Mouse (Mus musculus): Measurements from ENCODE around the gene Rb1. TPM values are rescaled to one million over a fixed set of nuclear protein-coding genes. Genes with fewer than 3 reads are reported as not detected.

Rb1 gene
- polyA plus RNA-seq, 1 experiment from 2014 or later, result 17.7 TPM

GRCm38 (mm10) chr14:73175814-73176213 is 149.8 kb downstream of the Rb1 start:
- Histone ChIP-seq H3K27ac (replicated peaks in 1 of 2; ENCODE audit: control insufficient read depth in 1 of 2, insufficient read depth in 1 of 2, low read depth in 2 of 2, low read length in 2 of 2) (no peak overlapping the region), H3K9ac (ENCODE audit: low read length) (no peak overlapping the region), H3K4me3 (ENCODE audit: control insufficient read depth in 1 of 2, insufficient read depth in 1 of 2, low read depth in 1 of 2, low read length in 2 of 2) (no peak overlapping the region), H3K27me3 (ENCODE audit: control insufficient read depth, insufficient read depth, low read length) (no peaks in the 10 kb centered on the region), H3K9me3 (ENCODE audit: control insufficient read depth, low read length) (no peaks in the 10 kb centered on the region), H3K36me3 (ENCODE audit: control insufficient read depth, insufficient read depth, low read length) (peaks cover 72% of the 10 kb centered on the region), H3K4me1 (ENCODE audit: control insufficient read depth in 2 of 2, insufficient read depth in 2 of 2, low read length in 2 of 2) (peaks cover 7 to 25% of the 10 kb centered on the region in 2 experiments), H3K4me2 (ENCODE audit: low read length) (no peak overlapping the region)
- ATAC-seq (ENCODE audit: insufficient number of reproducible peaks, insufficient read depth, low FRiP score, low read depth), result no peak
- 73% methylated on average over 6 of the region's 6 CpGs for WGBS

DNA sequence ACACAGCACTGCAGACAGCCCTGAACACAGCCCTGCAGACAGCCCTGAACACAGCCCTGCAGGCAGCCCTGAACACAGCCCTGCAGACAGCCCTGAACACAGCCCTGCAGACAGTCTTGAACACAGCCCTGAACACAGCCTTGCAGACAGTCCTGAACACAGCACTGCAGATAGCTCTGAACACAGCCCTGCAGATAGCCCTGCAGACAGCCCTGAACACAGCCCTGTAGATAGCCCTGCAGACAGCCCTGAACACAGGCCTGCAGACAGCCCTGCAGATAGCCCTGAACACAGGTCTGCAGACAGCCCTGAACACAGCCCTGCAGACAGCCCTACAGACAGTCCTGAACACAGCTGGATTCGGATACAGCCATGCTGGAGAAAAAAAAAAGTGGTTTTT is 150.6 kb downstream of the Rb1 start:
- H3K4me2 ChIP-seq (ENCODE audit: low read length), result no peak overlapping the region
- peaks cover 6 to 18% of the 10 kb centered on the region in 2 experiments for H3K4me1 ChIP-seq (ENCODE audit: control insufficient read depth in 2 of 2, insufficient read depth in 2 of 2, low read length in 2 of 2)
- H3K9me3 ChIP-seq (ENCODE audit: control insufficient read depth, low read length), result no peaks in the 10 kb centered on the region
- H3K4me3 ChIP-seq (ENCODE audit: control insufficient read depth in 1 of 2, insufficient read depth in 1 of 2, low read depth in 1 of 2, low read length in 2 of 2), result no peak overlapping the region
- H3K27me3 ChIP-seq (ENCODE audit: control insufficient read depth, insufficient read depth, low read length), result no peaks in the 10 kb centered on the region
- WGBS, result 88% methylated on average over 1 of the region's 1 CpGs
- 0 out of 4 replicates have a peak overlapping the region, but pooled peaks of 1 of the 2 experiments have one; percentile 29 for H3K27ac ChIP-seq (replicated peaks in 1 of 2; ENCODE audit: control insufficient read depth in 1 of 2, insufficient read depth in 1 of 2, low read depth in 2 of 2, low read length in 2 of 2)
- no peak for ATAC-seq (ENCODE audit: insufficient number of reproducible peaks, insufficient read depth, low FRiP score, low read depth)
- H3K36me3 ChIP-seq (ENCODE audit: control insufficient read depth, insufficient read depth, low read length), result peaks cover 71% of the 10 kb centered on the region
- H3K9ac ChIP-seq (ENCODE audit: low read length), result no peak overlapping the region

GRCm38 (mm10) chr14:73174091-73174995 is 151.3 kb downstream of the Rb1 start:
- H3K4me1 ChIP-seq (ENCODE audit: control insufficient read depth in 2 of 2, insufficient read depth in 2 of 2, low read length in 2 of 2), result peaks cover 6 to 14% of the 10 kb centered on the region in 2 experiments
- H3K36me3 ChIP-seq (ENCODE audit: control insufficient read depth, insufficient read depth, low read length), result peaks cover 65% of the 10 kb centered on the region
- H3K27ac ChIP-seq (replicated peaks in 1 of 2; ENCODE audit: control insufficient read depth in 1 of 2, insufficient read depth in 1 of 2, low read depth in 2 of 2, low read length in 2 of 2), result peak overlapping the region in 1 of 2 experiments; percentile 29; a peak in 1 of 4 replicates
- WGBS, result 54% methylated on average over 7 of the region's 7 CpGs
- ATAC-seq (ENCODE audit: insufficient number of reproducible peaks, insufficient read depth, low FRiP score, low read depth), result no peak
- H3K4me2 ChIP-seq (ENCODE audit: low read length), result no peak overlapping the region
- H3K27me3 ChIP-seq (ENCODE audit: control insufficient read depth, insufficient read depth, low read length), result no peaks in the 10 kb centered on the region
- no peak overlapping the region for H3K4me3 ChIP-seq (ENCODE audit: control insufficient read depth in 1 of 2, insufficient read depth in 1 of 2, low read depth in 1 of 2, low read length in 2 of 2)
- H3K9ac ChIP-seq (ENCODE audit: low read length), result no peak overlapping the region
- no peaks in the 10 kb centered on the region for H3K9me3 ChIP-seq (ENCODE audit: control insufficient read depth, low read length)

- H3K27me3 ChIP-seq (ENCODE audit: control insufficient read depth, insufficient read depth, low read length), result no peaks in the 10 kb centered on the region
- WGBS, result 79% methylated on average over 11 of the region's 11 CpGs
- peaks cover 6 to 14% of the 10 kb centered on the region in 2 experiments for H3K4me1 ChIP-seq (ENCODE audit: control insufficient read depth in 2 of 2, insufficient read depth in 2 of 2, low read length in 2 of 2)
- H3K27ac ChIP-seq (replicated peaks in 1 of 2; ENCODE audit: control insufficient read depth in 1 of 2, insufficient read depth in 1 of 2, low read depth in 2 of 2, low read length in 2 of 2), result 0 out of 4 replicates have a peak overlapping the region, but pooled peaks of 1 of the 2 experiments have one; percentile 20
- peaks cover 62% of the 10 kb centered on the region for H3K36me3 ChIP-seq (ENCODE audit: control insufficient read depth, insufficient read depth, low read length)
- no peaks in the 10 kb centered on the region for H3K9me3 ChIP-seq (ENCODE audit: control insufficient read depth, low read length)
- H3K4me2 ChIP-seq (ENCODE audit: low read length), result no peak overlapping the region
- H3K4me3 ChIP-seq (ENCODE audit: control insufficient read depth in 1 of 2, insufficient read depth in 1 of 2, low read depth in 1 of 2, low read length in 2 of 2), result no peak overlapping the region
- H3K9ac ChIP-seq (ENCODE audit: low read length), result no peak overlapping the region
- no peak for ATAC-seq (ENCODE audit: insufficient number of reproducible peaks, insufficient read depth, low FRiP score, low read depth)
Observed at GRCm38 (mm10) chr14:73173662-73174061, 152.0 kb downstream of the Rb1 start.

GRCm38 (mm10) chr14:73172196-73173011 is 153.2 kb downstream of the Rb1 start:
- Histone ChIP-seq H3K4me2 (ENCODE audit: low read length) (no peak overlapping the region), H3K4me1 (ENCODE audit: control insufficient read depth in 2 of 2, insufficient read depth in 2 of 2, low read length in 2 of 2) (peaks cover 6 to 14% of the 10 kb centered on the region in 2 experiments), H3K27me3 (ENCODE audit: control insufficient read depth, insufficient read depth, low read length) (no peaks in the 10 kb centered on the region), H3K36me3 (ENCODE audit: control insufficient read depth, insufficient read depth, low read length) (peaks cover 62% of the 10 kb centered on the region), H3K9me3 (ENCODE audit: control insufficient read depth, low read length) (no peaks in the 10 kb centered on the region), H3K4me3 (ENCODE audit: control insufficient read depth in 1 of 2, insufficient read depth in 1 of 2, low read depth in 1 of 2, low read length in 2 of 2) (no peak overlapping the region), H3K27ac (replicated peaks in 1 of 2; ENCODE audit: control insufficient read depth in 1 of 2, insufficient read depth in 1 of 2, low read depth in 2 of 2, low read length in 2 of 2) (no peak overlapping the region), H3K9ac (ENCODE audit: low read length) (no peak overlapping the region)
- 84% methylated on average over 12 of the region's 12 CpGs for WGBS
- no peak for ATAC-seq (ENCODE audit: insufficient number of reproducible peaks, insufficient read depth, low FRiP score, low read depth)

DNA sequence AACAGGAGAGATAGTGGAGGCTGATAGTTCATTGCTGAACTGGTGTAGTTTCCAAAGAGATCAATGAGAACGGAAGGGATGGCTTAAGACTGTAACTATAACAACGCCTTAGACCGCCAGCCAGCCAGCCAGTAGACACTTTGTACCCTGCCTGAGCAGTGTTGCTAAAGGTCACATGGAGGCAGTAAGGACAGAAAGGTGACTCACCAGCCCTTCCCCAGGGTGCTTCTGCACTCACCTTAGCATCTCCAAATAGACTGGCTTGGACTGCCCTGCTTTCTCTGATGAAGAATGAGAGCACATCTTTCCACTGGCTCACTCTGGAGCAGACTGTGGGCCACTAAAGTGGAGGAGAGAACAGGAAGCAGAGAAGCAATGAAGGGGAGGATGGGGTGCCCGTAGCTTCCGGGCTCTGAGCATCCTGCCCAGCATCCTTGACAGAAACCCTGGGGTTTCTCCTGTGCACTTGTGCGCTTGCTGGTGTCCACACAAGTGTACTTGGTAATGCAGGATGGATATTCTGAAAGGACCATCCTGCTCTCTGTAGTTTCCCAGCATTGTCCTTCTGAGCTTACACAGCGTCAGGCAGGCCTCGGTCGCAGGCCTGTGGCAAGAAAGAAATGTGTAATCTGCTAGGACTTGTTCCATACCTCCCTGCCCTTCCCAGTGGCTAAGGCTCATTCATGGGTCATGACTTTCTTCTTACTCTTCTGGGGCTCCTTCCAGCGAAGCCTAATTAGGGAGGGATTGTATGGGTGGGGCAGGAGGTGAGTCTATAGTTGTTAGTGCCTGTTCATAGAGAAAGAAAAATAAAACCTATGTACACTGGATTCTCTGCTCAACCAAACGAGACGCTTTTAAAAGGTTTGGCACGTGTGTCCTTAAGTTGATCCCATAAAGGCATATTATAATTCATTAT is 155.4 kb downstream of the Rb1 start:
- Histone ChIP-seq H3K9me3 (ENCODE audit: control insufficient read depth, low read length) (no peaks in the 10 kb centered on the region), H3K27ac (replicated peaks in 1 of 2; ENCODE audit: control insufficient read depth in 1 of 2, insufficient read depth in 1 of 2, low read depth in 2 of 2, low read length in 2 of 2) (no peak overlapping the region), H3K4me2 (ENCODE audit: low read length) (no peak overlapping the region), H3K27me3 (ENCODE audit: control insufficient read depth, insufficient read depth, low read length) (no peaks in the 10 kb centered on the region), H3K36me3 (ENCODE audit: control insufficient read depth, insufficient read depth, low read length) (peaks cover 63% of the 10 kb centered on the region), H3K4me1 (ENCODE audit: control insufficient read depth in 2 of 2, insufficient read depth in 2 of 2, low read length in 2 of 2) (peaks cover 6 to 14% of the 10 kb centered on the region in 2 experiments), H3K4me3 (ENCODE audit: control insufficient read depth in 1 of 2, insufficient read depth in 1 of 2, low read depth in 1 of 2, low read length in 2 of 2) (no peak overlapping the region), H3K9ac (ENCODE audit: low read length) (no peak overlapping the region)
- WGBS, result 90% methylated on average over 13 of the region's 13 CpGs
- ATAC-seq (ENCODE audit: insufficient number of reproducible peaks, insufficient read depth, low FRiP score, low read depth), result no peak

DNA sequence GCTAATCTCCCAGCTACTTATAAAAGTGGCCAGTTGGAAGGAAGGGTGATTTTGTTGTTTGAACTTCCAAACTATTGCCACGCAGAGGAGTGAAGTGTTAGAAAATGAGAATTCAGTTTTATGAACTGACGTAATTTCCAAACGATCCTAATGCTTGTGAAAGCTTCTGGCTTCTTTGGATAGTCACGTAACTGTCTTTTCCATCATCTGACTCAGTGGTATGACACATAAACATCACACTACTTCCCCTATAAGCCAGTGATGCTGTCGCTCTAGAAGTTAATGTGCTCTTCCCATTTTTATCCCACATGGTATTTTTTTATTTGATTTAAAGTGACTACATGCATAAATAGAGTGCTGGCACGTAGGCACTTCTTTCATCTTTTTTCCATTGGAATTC is 157.0 kb downstream of the Rb1 start:
- Histone ChIP-seq H3K27ac (replicated peaks in 1 of 2; ENCODE audit: control insufficient read depth in 1 of 2, insufficient read depth in 1 of 2, low read depth in 2 of 2, low read length in 2 of 2) (no peak overlapping the region), H3K4me1 (ENCODE audit: control insufficient read depth in 2 of 2, insufficient read depth in 2 of 2, low read length in 2 of 2) (peaks cover 0 to under 1% of the 10 kb centered on the region in 2 experiments; a peak in 1 of 4 replicates), H3K27me3 (ENCODE audit: control insufficient read depth, insufficient read depth, low read length) (no peaks in the 10 kb centered on the region), H3K36me3 (ENCODE audit: control insufficient read depth, insufficient read depth, low read length) (peaks cover 65% of the 10 kb centered on the region), H3K9me3 (ENCODE audit: control insufficient read depth, low read length) (no peaks in the 10 kb centered on the region), H3K4me3 (ENCODE audit: control insufficient read depth in 1 of 2, insufficient read depth in 1 of 2, low read depth in 1 of 2, low read length in 2 of 2) (no peak overlapping the region), H3K9ac (ENCODE audit: low read length) (no peak overlapping the region), H3K4me2 (ENCODE audit: low read length) (no peak overlapping the region)
- WGBS, result 92% methylated on average over 6 of the region's 6 CpGs
- ATAC-seq (ENCODE audit: insufficient number of reproducible peaks, insufficient read depth, low FRiP score, low read depth), result no peak
